Mouse (Mus musculus): ENCODE data around the gene Pcgf2. TPM values are rescaled to one million over a fixed set of nuclear protein-coding genes. Genes with fewer than 3 reads are reported as not detected.

Pcgf2 gene
- total RNA-seq (2012; rRNA removed) = 20.1 and 28.4 TPM in 2 replicates

DNA sequence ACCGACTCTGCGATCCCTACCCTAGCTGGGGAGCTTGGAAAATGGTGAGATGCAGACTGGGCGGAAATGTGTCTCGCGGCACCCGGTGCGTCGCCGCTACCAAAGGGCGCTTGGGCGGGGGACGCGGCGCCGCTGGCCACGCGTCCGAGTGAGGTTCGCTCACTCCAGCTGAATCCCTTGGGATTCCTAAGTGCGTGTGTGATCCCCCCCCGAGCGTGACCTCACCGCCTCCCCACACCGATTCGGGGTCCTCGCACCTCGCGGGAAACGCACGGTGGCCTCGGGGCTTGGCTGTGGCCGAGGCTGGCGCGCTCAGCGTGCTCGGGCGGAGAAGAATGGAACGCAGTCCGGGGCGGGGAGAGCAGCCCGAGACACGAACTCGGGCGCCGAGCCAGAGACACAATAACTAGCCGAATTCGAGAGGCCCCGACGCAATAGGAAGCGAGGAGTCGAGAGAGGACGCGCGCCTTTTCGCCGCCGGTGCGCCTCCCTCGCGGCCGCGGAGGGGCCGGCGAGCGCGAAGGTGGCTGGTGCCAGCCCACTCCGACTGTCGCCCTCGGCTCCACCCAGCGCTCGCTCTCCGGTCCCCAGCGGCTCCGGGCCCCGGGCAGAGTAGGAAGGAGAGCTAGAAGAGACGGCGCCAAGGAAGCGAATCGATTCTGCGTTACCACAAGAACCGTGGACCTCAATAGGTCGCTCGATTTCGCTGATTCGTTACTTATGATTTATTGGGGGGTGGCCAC is at the start of gene Pcgf2:
Gene Pcgf2 (minus strand): TSS at position 495 of the 743 bp plus-strand sequence.
- peak within 1 kb of the TSS; percentile 96 for H3K27ac ChIP-seq (ENCODE audit: insufficient read depth, low read depth, low read length, poor library complexity, severe bottlenecking)
- TF ChIP-seq MAFK (IDR thresholded peaks at IDR 0.05; ENCODE audit: insufficient read depth, low read depth, low read length) (no peak), CHD2 (IDR thresholded peaks at IDR 0.05; ENCODE audit: low read depth, low read length) (no peak), ZNF384 (IDR thresholded peaks at IDR 0.05; ENCODE audit: low read depth, low read length) (no peak), HCFC1 (IDR thresholded peaks at IDR 0.05; ENCODE audit: borderline replicate concordance, insufficient read depth, low read length) (no peak), ZC3H11A (IDR thresholded peaks at IDR 0.05; ENCODE audit: borderline replicate concordance, low read depth, low read length) (no peak)
- no peak for DNase-seq (ENCODE audit: low read depth, low spot score)
- H3K4me3 ChIP-seq (ENCODE audit: insufficient read depth in 1 of 2, low read depth in 1 of 2, low read length in 2 of 2, poor library complexity in 1 of 2, severe bottlenecking in 1 of 2) = peak within 1 kb of the TSS; percentile 88 to 93
- peaks cover 3 to 23% of the 10 kb centered on the region in 2 experiments; a peak in 3 of 4 replicates for H3K4me1 ChIP-seq (ENCODE audit: control insufficient read depth in 2 of 2, insufficient read depth in 2 of 2, low read length in 2 of 2, poor library complexity in 1 of 2)
- no peaks in the 10 kb centered on the region for H3K9me3 ChIP-seq (ENCODE audit: control insufficient read depth, insufficient read depth, low read depth, low read length)
- in situ Hi-C loops (cut with MboI; ENCODE audit: low sequenced_read_pairs in 2 of 2, unreplicated experiment in 2 of 2) = no loop called here
- H3K36me3 ChIP-seq (ENCODE audit: control insufficient read depth, insufficient read depth, low read length, poor library complexity, severe bottlenecking) = peaks cover 11% of the 10 kb centered on the region; the same call in 1 of the 2 replicates
- peak within 1 kb of the TSS; percentile 98 for H3K9ac ChIP-seq (ENCODE audit: insufficient read depth, low read depth, low read length, poor library complexity, severe bottlenecking)

DNA sequence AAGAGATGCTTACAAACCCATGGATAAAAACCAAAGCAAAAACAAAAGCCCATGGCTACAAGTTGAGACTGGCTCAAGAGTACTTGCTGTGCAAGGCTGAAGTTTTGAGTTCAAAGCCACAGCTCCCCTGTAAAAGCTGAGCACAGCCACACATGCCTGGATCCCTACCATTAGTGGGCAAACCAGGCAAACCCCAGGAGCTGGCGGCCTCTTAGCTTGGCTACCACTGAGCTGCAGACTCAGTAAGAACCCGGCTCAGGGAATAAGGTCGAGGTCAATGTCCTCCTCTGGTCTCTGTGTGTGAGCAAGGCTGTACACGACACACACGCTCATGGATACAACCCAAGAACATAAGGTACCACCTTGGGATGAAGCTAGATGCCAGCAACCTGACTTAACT is 48.2 kb upstream of the Pcgf2 start:
- in situ Hi-C loops (cut with MboI; ENCODE audit: low sequenced_read_pairs in 2 of 2, unreplicated experiment in 2 of 2) = no loop called here
- H3K9ac ChIP-seq (ENCODE audit: insufficient read depth, low read depth, low read length, poor library complexity, severe bottlenecking) = no peak overlapping the region
- H3K27ac ChIP-seq (ENCODE audit: insufficient read depth, low read depth, low read length, poor library complexity, severe bottlenecking) = no peak overlapping the region
- no peak for TF ChIP-seq ZC3H11A (IDR thresholded peaks at IDR 0.05; ENCODE audit: borderline replicate concordance, low read depth, low read length)
- no peak for TF ChIP-seq MAFK (IDR thresholded peaks at IDR 0.05; ENCODE audit: insufficient read depth, low read depth, low read length)
- TF ChIP-seq HCFC1 (IDR thresholded peaks at IDR 0.05; ENCODE audit: borderline replicate concordance, insufficient read depth, low read length) = no peak
- TF ChIP-seq ZNF384 (IDR thresholded peaks at IDR 0.05; ENCODE audit: low read depth, low read length) = no peak
- TF ChIP-seq CHD2 (IDR thresholded peaks at IDR 0.05; ENCODE audit: low read depth, low read length) = no peak
- no peak overlapping the region for H3K4me3 ChIP-seq (ENCODE audit: insufficient read depth in 1 of 2, low read depth in 1 of 2, low read length in 2 of 2, poor library complexity in 1 of 2, severe bottlenecking in 1 of 2)
- no peaks in the 10 kb centered on the region for H3K9me3 ChIP-seq (ENCODE audit: control insufficient read depth, insufficient read depth, low read depth, low read length)
- no peak for DNase-seq (ENCODE audit: low read depth, low spot score)
- H3K4me1 ChIP-seq (ENCODE audit: control insufficient read depth in 2 of 2, insufficient read depth in 2 of 2, low read length in 2 of 2, poor library complexity in 1 of 2) = peaks cover 0 to 4% of the 10 kb centered on the region in 2 experiments; a peak in 1 of 4 replicates
- peaks cover 29% of the 10 kb centered on the region for H3K36me3 ChIP-seq (ENCODE audit: control insufficient read depth, insufficient read depth, low read length, poor library complexity, severe bottlenecking)

DNA sequence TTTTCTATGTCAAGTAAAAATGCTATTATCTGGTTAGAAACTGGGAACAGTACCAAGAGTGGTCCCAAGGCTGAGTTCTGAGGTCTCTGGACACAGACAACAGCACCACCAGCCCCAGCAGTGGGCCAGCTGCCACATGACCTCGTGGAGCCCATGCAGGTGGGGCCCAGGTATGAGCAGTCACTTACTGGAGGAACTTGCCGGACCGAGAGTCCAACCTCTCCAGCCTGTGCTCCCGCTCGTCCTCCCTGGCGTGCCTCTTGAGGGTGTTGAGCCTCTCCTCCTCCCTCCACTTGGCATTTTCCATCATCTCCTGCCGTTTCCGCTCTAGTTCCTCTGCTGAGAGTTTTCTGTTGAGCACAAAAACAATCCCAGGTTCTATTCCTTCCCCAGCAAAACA is 47.5 kb upstream of the Pcgf2 start:
- H3K9ac ChIP-seq (ENCODE audit: insufficient read depth, low read depth, low read length, poor library complexity, severe bottlenecking) = no peak overlapping the region
- H3K36me3 ChIP-seq (ENCODE audit: control insufficient read depth, insufficient read depth, low read length, poor library complexity, severe bottlenecking) = peaks cover 23% of the 10 kb centered on the region
- no peak for TF ChIP-seq MAFK (IDR thresholded peaks at IDR 0.05; ENCODE audit: insufficient read depth, low read depth, low read length)
- no peak for TF ChIP-seq CHD2 (IDR thresholded peaks at IDR 0.05; ENCODE audit: low read depth, low read length)
- TF ChIP-seq HCFC1 (IDR thresholded peaks at IDR 0.05; ENCODE audit: borderline replicate concordance, insufficient read depth, low read length) = no peak
- no peak for TF ChIP-seq ZC3H11A (IDR thresholded peaks at IDR 0.05; ENCODE audit: borderline replicate concordance, low read depth, low read length)
- TF ChIP-seq ZNF384 (IDR thresholded peaks at IDR 0.05; ENCODE audit: low read depth, low read length) = no peak
- DNase-seq (ENCODE audit: low read depth, low spot score) = no peak
- no peak overlapping the region for H3K27ac ChIP-seq (ENCODE audit: insufficient read depth, low read depth, low read length, poor library complexity, severe bottlenecking)
- no peak overlapping the region for H3K4me3 ChIP-seq (ENCODE audit: insufficient read depth in 1 of 2, low read depth in 1 of 2, low read length in 2 of 2, poor library complexity in 1 of 2, severe bottlenecking in 1 of 2)
- H3K9me3 ChIP-seq (ENCODE audit: control insufficient read depth, insufficient read depth, low read depth, low read length) = no peaks in the 10 kb centered on the region
- in situ Hi-C loops (cut with MboI; ENCODE audit: low sequenced_read_pairs in 2 of 2, unreplicated experiment in 2 of 2) = no loop called here
- H3K4me1 ChIP-seq (ENCODE audit: control insufficient read depth in 2 of 2, insufficient read depth in 2 of 2, low read length in 2 of 2, poor library complexity in 1 of 2) = peaks cover 0 to 10% of the 10 kb centered on the region in 2 experiments; a peak in 2 of 4 replicates

GRCm38 (mm10) chr11:97745331-97745721 is 45.0 kb upstream of the Pcgf2 start:
- no peak for TF ChIP-seq CHD2 (IDR thresholded peaks at IDR 0.05; ENCODE audit: low read depth, low read length)
- Histone ChIP-seq H3K9ac (ENCODE audit: insufficient read depth, low read depth, low read length, poor library complexity, severe bottlenecking) (peak overlapping the region; percentile 32; the same call in 1 of the 2 replicates), H3K4me3 (ENCODE audit: insufficient read depth in 1 of 2, low read depth in 1 of 2, low read length in 2 of 2, poor library complexity in 1 of 2, severe bottlenecking in 1 of 2) (peak overlapping the region; percentile 54 to 91), H3K4me1 (ENCODE audit: control insufficient read depth in 2 of 2, insufficient read depth in 2 of 2, low read length in 2 of 2, poor library complexity in 1 of 2) (peaks cover 0 to 22% of the 10 kb centered on the region in 2 experiments; a peak in 2 of 4 replicates), H3K36me3 (ENCODE audit: control insufficient read depth, insufficient read depth, low read length, poor library complexity, severe bottlenecking) (peaks cover 7% of the 10 kb centered on the region; the same call in 1 of the 2 replicates), H3K27ac (ENCODE audit: insufficient read depth, low read depth, low read length, poor library complexity, severe bottlenecking) (no peak overlapping the region), H3K9me3 (ENCODE audit: control insufficient read depth, insufficient read depth, low read depth, low read length) (no peaks in the 10 kb centered on the region)
- in situ Hi-C loops (cut with MboI; ENCODE audit: low sequenced_read_pairs in 2 of 2, unreplicated experiment in 2 of 2) = no loop called here
- DNase-seq (ENCODE audit: low read depth, low spot score) = no peak
